Mouse (Mus musculus): ENCODE results near the gene Tmem56. TPM values are rescaled to one million over a fixed set of nuclear protein-coding genes. Genes with fewer than 3 reads are reported as not detected.
A peak's percentile ranks its signal among the peaks of the same experiment; 100 is the strongest.

Gene Tmem56
- total and polyA plus RNA-seq, 3 experiments: 0.32 to 0.39 TPM; not detected in 1

GRCm38 (mm10) chr3:121160424-121160823, 122.5 kb downstream of the Tmem56 start (continued):
- TF ChIP-seq GATA1 (IDR thresholded peaks at IDR 0.05; ENCODE audit: low read depth, low read length) (peak; percentile 50), MYB (IDR thresholded peaks at IDR 0.05; ENCODE audit: low read depth, low read length) (no peak), RAD21 (IDR thresholded peaks at IDR 0.05; ENCODE audit: low read depth, low read length) (no peak), MEF2A (IDR thresholded peaks at IDR 0.05; ENCODE audit: extremely low read depth, insufficient replicate concordance, low read depth, low read length, poor library complexity, severe bottlenecking) (no peak), CHD2 (IDR thresholded peaks at IDR 0.05; ENCODE audit: low read length) (no peak), ETS1 (IDR thresholded peaks at IDR 0.05; ENCODE audit: low read depth, low read length) (peak; percentile 38; the same call in 1 of the 2 replicates), USF1 (IDR thresholded peaks at IDR 0.05; ENCODE audit: low read depth, low read length) (no peak), CTCF (IDR thresholded peaks at IDR 0.05 in 2 of 3, conservative IDR thresholded peaks at IDR 0.05 in 1 of 3; ENCODE audit: control insufficient read depth in 1 of 3, insufficient read depth in 1 of 3, low read depth in 2 of 3, low read length in 3 of 3, poor library complexity in 1 of 3, severe bottlenecking in 1 of 3) (no peak), EP300 (IDR thresholded peaks at IDR 0.05; ENCODE audit: low read depth in 1 of 2, low read length in 2 of 2) (peak in 1 of 2 experiments; percentile 70; a peak in 2 of 4 replicates)

GRCm38 (mm10) chr3:121159566-121159965, 123.3 kb downstream of the Tmem56 start:
- H3K4me3 ChIP-seq (ENCODE audit: control insufficient read depth in 1 of 2, insufficient read depth in 1 of 2, low read depth in 2 of 2, low read length in 2 of 2): no peak overlapping the region
- no peak overlapping the region for H3K9ac ChIP-seq (ENCODE audit: control insufficient read depth, low read depth, low read length, poor library complexity, severe bottlenecking)
- DNase-seq (ENCODE audit: low read depth, low spot score): no peak
- no peaks in the 10 kb centered on the region for H3K79me2 ChIP-seq (ENCODE audit: control insufficient read depth, insufficient read depth, low read length, poor library complexity)
- peaks cover 0 to 10% of the 10 kb centered on the region in 2 experiments; a peak in 2 of 4 replicates for H3K4me1 ChIP-seq (ENCODE audit: control insufficient read depth in 1 of 2, insufficient read depth in 2 of 2, low read length in 2 of 2)
- H3K9me3 ChIP-seq (replicated peaks; ENCODE audit: insufficient read depth, low read length): no peaks in the 10 kb centered on the region
- H3K27ac ChIP-seq (ENCODE audit: control insufficient read depth, low read depth, low read length): no peak overlapping the region
- no peaks in the 10 kb centered on the region for H3K27me3 ChIP-seq (ENCODE audit: control insufficient read depth in 1 of 2, insufficient read depth in 2 of 2, low read length in 2 of 2)
- peaks cover 0 to 2% of the 10 kb centered on the region in 2 experiments; a peak in 1 of 4 replicates for H3K36me3 ChIP-seq (ENCODE audit: control insufficient read depth in 1 of 2, insufficient read depth in 2 of 2, low read length in 2 of 2)
- TF ChIP-seq TAL1 (IDR thresholded peaks at IDR 0.05; ENCODE audit: low read length) (no peak), E2F4 (IDR thresholded peaks at IDR 0.05; ENCODE audit: borderline replicate concordance, low read depth, low read length) (no peak), ZNF384 (IDR thresholded peaks at IDR 0.05; ENCODE audit: low read depth, low read length) (no peak)

GRCm38 (mm10) chr3:121158901-121159351, 124.0 kb downstream of the Tmem56 start:
- Histone ChIP-seq H3K9ac (ENCODE audit: control insufficient read depth, low read depth, low read length, poor library complexity, severe bottlenecking) (no peak overlapping the region), H3K27ac (ENCODE audit: control insufficient read depth, low read depth, low read length) (no peak overlapping the region), H3K4me3 (ENCODE audit: control insufficient read depth in 1 of 2, insufficient read depth in 1 of 2, low read depth in 2 of 2, low read length in 2 of 2) (no peak overlapping the region), H3K4me1 (ENCODE audit: control insufficient read depth in 1 of 2, insufficient read depth in 2 of 2, low read length in 2 of 2) (peaks cover 0 to 9% of the 10 kb centered on the region in 2 experiments; a peak in 2 of 4 replicates), H3K36me3 (ENCODE audit: control insufficient read depth in 1 of 2, insufficient read depth in 2 of 2, low read length in 2 of 2) (peaks cover 0 to 2% of the 10 kb centered on the region in 2 experiments; a peak in 1 of 4 replicates), H3K27me3 (ENCODE audit: control insufficient read depth in 1 of 2, insufficient read depth in 2 of 2, low read length in 2 of 2) (no peaks in the 10 kb centered on the region), H3K9me3 (replicated peaks; ENCODE audit: insufficient read depth, low read length) (no peaks in the 10 kb centered on the region), H3K79me2 (ENCODE audit: control insufficient read depth, insufficient read depth, low read length, poor library complexity) (no peaks in the 10 kb centered on the region)
- no peak for TF ChIP-seq MAZ (IDR thresholded peaks at IDR 0.05; ENCODE audit: low read depth, low read length)
- TF ChIP-seq HCFC1 (IDR thresholded peaks at IDR 0.05; ENCODE audit: low read depth, low read length): no peak
- TF ChIP-seq POLR2AphosphoS2 (IDR thresholded peaks at IDR 0.05; ENCODE audit: low read length): no peak
- no peak for TF ChIP-seq CHD2 (IDR thresholded peaks at IDR 0.05; ENCODE audit: low read length)
- TF ChIP-seq CTCF (IDR thresholded peaks at IDR 0.05 in 2 of 3, conservative IDR thresholded peaks at IDR 0.05 in 1 of 3; ENCODE audit: control insufficient read depth in 1 of 3, insufficient read depth in 1 of 3, low read depth in 2 of 3, low read length in 3 of 3, poor library complexity in 1 of 3, severe bottlenecking in 1 of 3): no peak
- no peak for TF ChIP-seq BHLHE40 (IDR thresholded peaks at IDR 0.05; ENCODE audit: borderline replicate concordance, low read depth, low read length)
- no peak for TF ChIP-seq CHD1 (IDR thresholded peaks at IDR 0.05; ENCODE audit: low read depth, low read length)
- no peak for TF ChIP-seq JUND (IDR thresholded peaks at IDR 0.05; ENCODE audit: low read depth, low read length)
- no peak for DNase-seq (ENCODE audit: low read depth, low spot score)
